Mouse (Mus musculus): ENCODE measurements around the gene Lrig1. TPM values are rescaled to one million over a fixed set of nuclear protein-coding genes. Genes with fewer than 3 reads are reported as not detected.

Gene Lrig1
- polyA plus RNA-seq, 1 experiment = 7.4 TPM

GRCm38 (mm10) chr6:94729132-94729531 is 29.2 kb upstream of the Lrig1 start:
- no peak overlapping the region for H3K27ac ChIP-seq (ENCODE audit: insufficient read depth, low read length)
- H3K4me1 ChIP-seq (ENCODE audit: control insufficient read depth, insufficient read depth, insufficient read length) = no peaks in the 10 kb centered on the region
- no peak for DNase-seq (ENCODE audit: low read depth in 1 of 2, low spot score in 2 of 2)
- no peaks in the 10 kb centered on the region for H3K36me3 ChIP-seq (ENCODE audit: control insufficient read depth, insufficient read depth, low read length)
- TF ChIP-seq CTCF (IDR thresholded peaks at IDR 0.05; ENCODE audit: extremely low read depth, insufficient read depth, insufficient read length, insufficient replicate concordance) (no peak), POLR2A (IDR thresholded peaks at IDR 0.05; ENCODE audit: low read depth, low read length) (no peak)
- H3K4me3 ChIP-seq (ENCODE audit: extremely low read depth, insufficient read depth, insufficient read length) = no peak overlapping the region
- 61% methylated on average over 3 of the region's 3 CpGs for WGBS
- H3K27me3 ChIP-seq (ENCODE audit: control insufficient read depth, insufficient read depth, low read length) = peaks cover 2% of the 10 kb centered on the region; the same call in 1 of the 2 replicates

DNA sequence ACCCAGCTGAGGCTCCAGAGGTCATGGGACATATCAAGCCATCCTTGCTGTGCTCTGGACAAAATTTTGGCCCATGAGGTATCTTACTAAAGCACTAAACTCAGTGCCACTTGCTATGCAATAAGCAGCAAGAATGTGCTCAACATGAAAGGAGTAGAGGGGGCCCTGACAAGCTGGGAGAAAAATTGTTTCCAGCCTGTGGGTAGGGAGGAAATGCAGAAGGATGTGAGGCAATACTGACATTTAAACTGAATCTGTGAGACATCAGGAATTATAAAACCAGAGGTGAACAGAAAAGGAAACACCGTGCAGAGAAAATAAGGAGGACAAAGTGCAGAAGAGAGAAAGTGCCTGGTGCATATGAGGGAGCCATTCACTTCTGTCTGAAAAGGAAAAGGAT is 24.7 kb upstream of the Lrig1 start:
- Histone ChIP-seq H3K4me3 (ENCODE audit: extremely low read depth, insufficient read depth, insufficient read length) (no peak overlapping the region), H3K27ac (ENCODE audit: insufficient read depth, low read length) (no peak overlapping the region), H3K36me3 (ENCODE audit: control insufficient read depth, insufficient read depth, low read length) (no peaks in the 10 kb centered on the region), H3K27me3 (ENCODE audit: control insufficient read depth, insufficient read depth, low read length) (no peaks in the 10 kb centered on the region), H3K4me1 (ENCODE audit: control insufficient read depth, insufficient read depth, insufficient read length) (no peaks in the 10 kb centered on the region)
- TF ChIP-seq POLR2A (IDR thresholded peaks at IDR 0.05; ENCODE audit: low read depth, low read length) (no peak), CTCF (IDR thresholded peaks at IDR 0.05; ENCODE audit: extremely low read depth, insufficient read depth, insufficient read length, insufficient replicate concordance) (no peak)
- DNase-seq (ENCODE audit: low read depth in 1 of 2, low spot score in 2 of 2) = no peak
- 14% methylated on average over 1 of the region's 1 CpGs for WGBS

- no peak for DNase-seq (ENCODE audit: low read depth in 1 of 2, low spot score in 2 of 2)
- no peaks in the 10 kb centered on the region for H3K27me3 ChIP-seq (ENCODE audit: control insufficient read depth, insufficient read depth, low read length)
- no peak overlapping the region for H3K27ac ChIP-seq (ENCODE audit: insufficient read depth, low read length)
- H3K4me1 ChIP-seq (ENCODE audit: control insufficient read depth, insufficient read depth, insufficient read length) = no peaks in the 10 kb centered on the region
- no peak overlapping the region for H3K4me3 ChIP-seq (ENCODE audit: extremely low read depth, insufficient read depth, insufficient read length)
- TF ChIP-seq POLR2A (IDR thresholded peaks at IDR 0.05; ENCODE audit: low read depth, low read length) (no peak), CTCF (IDR thresholded peaks at IDR 0.05; ENCODE audit: extremely low read depth, insufficient read depth, insufficient read length, insufficient replicate concordance) (no peak)
- H3K36me3 ChIP-seq (ENCODE audit: control insufficient read depth, insufficient read depth, low read length) = no peaks in the 10 kb centered on the region
- 80% methylated on average over 15 of the region's 15 CpGs for WGBS
Observed at GRCm38 (mm10) chr6:94718607-94719346, 18.8 kb upstream of the Lrig1 start.

GRCm38 (mm10) chr6:94717705-94718489 is 17.9 kb upstream of the Lrig1 start:
- no peak overlapping the region for H3K4me3 ChIP-seq (ENCODE audit: extremely low read depth, insufficient read depth, insufficient read length)
- no peaks in the 10 kb centered on the region for H3K4me1 ChIP-seq (ENCODE audit: control insufficient read depth, insufficient read depth, insufficient read length)
- H3K36me3 ChIP-seq (ENCODE audit: control insufficient read depth, insufficient read depth, low read length) = no peaks in the 10 kb centered on the region
- H3K27me3 ChIP-seq (ENCODE audit: control insufficient read depth, insufficient read depth, low read length) = no peaks in the 10 kb centered on the region
- WGBS = 80% methylated on average over 7 of the region's 7 CpGs
- H3K27ac ChIP-seq (ENCODE audit: insufficient read depth, low read length) = no peak overlapping the region
- DNase-seq (ENCODE audit: low read depth in 1 of 2, low spot score in 2 of 2) = no peak
- TF ChIP-seq CTCF (IDR thresholded peaks at IDR 0.05; ENCODE audit: extremely low read depth, insufficient read depth, insufficient read length, insufficient replicate concordance) = no peak
- no peak for TF ChIP-seq POLR2A (IDR thresholded peaks at IDR 0.05; ENCODE audit: low read depth, low read length)

GRCm38 (mm10) chr6:94715645-94715940 is 15.6 kb upstream of the Lrig1 start:
- Histone ChIP-seq H3K27me3 (ENCODE audit: control insufficient read depth, insufficient read depth, low read length) (no peaks in the 10 kb centered on the region), H3K4me1 (ENCODE audit: control insufficient read depth, insufficient read depth, insufficient read length) (no peaks in the 10 kb centered on the region), H3K4me3 (ENCODE audit: extremely low read depth, insufficient read depth, insufficient read length) (no peak overlapping the region), H3K36me3 (ENCODE audit: control insufficient read depth, insufficient read depth, low read length) (no peaks in the 10 kb centered on the region), H3K27ac (ENCODE audit: insufficient read depth, low read length) (no peak overlapping the region)
- 83% methylated on average over 4 of the region's 4 CpGs for WGBS
- no peak for DNase-seq (ENCODE audit: low read depth in 1 of 2, low spot score in 2 of 2)
- TF ChIP-seq CTCF (IDR thresholded peaks at IDR 0.05; ENCODE audit: extremely low read depth, insufficient read depth, insufficient read length, insufficient replicate concordance) = no peak
- TF ChIP-seq POLR2A (IDR thresholded peaks at IDR 0.05; ENCODE audit: low read depth, low read length) = no peak

GRCm38 (mm10) chr6:94714815-94715644 is 15.1 kb upstream of the Lrig1 start:
- 86% methylated on average over 13 of the region's 13 CpGs for whole genome bisulfite sequencing

More at GRCm38 (mm10) chr6:94714815-94715644, 15.1 kb upstream of the Lrig1 start:
- no peak for DNase-seq (ENCODE audit: low read depth in 1 of 2, low spot score in 2 of 2)
- H3K27me3 ChIP-seq (ENCODE audit: control insufficient read depth, insufficient read depth, low read length) = no peaks in the 10 kb centered on the region
- H3K4me3 ChIP-seq (ENCODE audit: extremely low read depth, insufficient read depth, insufficient read length) = no peak overlapping the region
- H3K4me1 ChIP-seq (ENCODE audit: control insufficient read depth, insufficient read depth, insufficient read length) = no peaks in the 10 kb centered on the region
- TF ChIP-seq POLR2A (IDR thresholded peaks at IDR 0.05; ENCODE audit: low read depth, low read length) (no peak), CTCF (IDR thresholded peaks at IDR 0.05; ENCODE audit: extremely low read depth, insufficient read depth, insufficient read length, insufficient replicate concordance) (no peak)
- no peak overlapping the region for H3K27ac ChIP-seq (ENCODE audit: insufficient read depth, low read length)
- no peaks in the 10 kb centered on the region for H3K36me3 ChIP-seq (ENCODE audit: control insufficient read depth, insufficient read depth, low read length)

Data from spleen, adult 2 months (tissue).